Mouse (Mus musculus): ENCODE results near the gene Popdc2.

Popdc2 gene

GRCm38 (mm10) chr16:38354185-38354913 is 7.7 kb upstream of the Popdc2 start:
- no peak for DNase-seq

GRCm38 (mm10) chr16:38358256-38358812 is 3.7 kb upstream of the Popdc2 start:
- DNase-seq: no peak

GRCm38 (mm10) chr16:38359241-38359640 is 2.8 kb upstream of the Popdc2 start:
- no peak for DNase-seq

- no peak for DNase-seq
Measured at GRCm38 (mm10) chr16:38359857-38360256, 2.2 kb upstream of the Popdc2 start.

- no peak for DNase-seq
Measured at GRCm38 (mm10) chr16:38360317-38360716, 1.7 kb upstream of the Popdc2 start.

- DNase-seq: no peak
Measured at GRCm38 (mm10) chr16:38362493-38363255, 665 bp downstream of the Popdc2 start.

GRCm38 (mm10) chr16:38363256-38363595 is 1.2 kb downstream of the Popdc2 start:
- DNase-seq: no peak

- no peak for DNase-seq
Measured at GRCm38 (mm10) chr16:38363657-38364056, 1.6 kb downstream of the Popdc2 start.

GRCm38 (mm10) chr16:38365390-38365789 is 3.4 kb downstream of the Popdc2 start:
- no peak for DNase-seq

GRCm38 (mm10) chr16:38366231-38366630 is 4.2 kb downstream of the Popdc2 start:
- no peak for DNase-seq

GRCm38 (mm10) chr16:38368336-38368735 is 6.3 kb downstream of the Popdc2 start:
- DNase-seq: no peak

GRCm38 (mm10) chr16:38369000-38369399 is 7.0 kb downstream of the Popdc2 start:
- no peak for DNase-seq

GRCm38 (mm10) chr16:38369431-38369830 is 7.4 kb downstream of the Popdc2 start:
- no peak for DNase-seq

- DNase-seq: no peak
Measured at GRCm38 (mm10) chr16:38369992-38370484, 8.0 kb downstream of the Popdc2 start.

GRCm38 (mm10) chr16:38370633-38371374 is 8.8 kb downstream of the Popdc2 start:
- DNase-seq: no peak

- no peak for DNase-seq
Measured at GRCm38 (mm10) chr16:38371705-38372296, 9.8 kb downstream of the Popdc2 start.

- no peak for DNase-seq
Measured at GRCm38 (mm10) chr16:38372876-38373275, 10.9 kb downstream of the Popdc2 start.

- DNase-seq: no peak
Measured at GRCm38 (mm10) chr16:38373439-38373838, 11.4 kb downstream of the Popdc2 start.

GRCm38 (mm10) chr16:38373941-38374340 is 11.9 kb downstream of the Popdc2 start:
- DNase-seq: no peak

GRCm38 (mm10) chr16:38374379-38375140 is 12.6 kb downstream of the Popdc2 start:
- no peak for DNase-seq

- no peak for DNase-seq
Measured at GRCm38 (mm10) chr16:38375182-38375581, 13.2 kb downstream of the Popdc2 start.
